In the genomic region with DNA sequence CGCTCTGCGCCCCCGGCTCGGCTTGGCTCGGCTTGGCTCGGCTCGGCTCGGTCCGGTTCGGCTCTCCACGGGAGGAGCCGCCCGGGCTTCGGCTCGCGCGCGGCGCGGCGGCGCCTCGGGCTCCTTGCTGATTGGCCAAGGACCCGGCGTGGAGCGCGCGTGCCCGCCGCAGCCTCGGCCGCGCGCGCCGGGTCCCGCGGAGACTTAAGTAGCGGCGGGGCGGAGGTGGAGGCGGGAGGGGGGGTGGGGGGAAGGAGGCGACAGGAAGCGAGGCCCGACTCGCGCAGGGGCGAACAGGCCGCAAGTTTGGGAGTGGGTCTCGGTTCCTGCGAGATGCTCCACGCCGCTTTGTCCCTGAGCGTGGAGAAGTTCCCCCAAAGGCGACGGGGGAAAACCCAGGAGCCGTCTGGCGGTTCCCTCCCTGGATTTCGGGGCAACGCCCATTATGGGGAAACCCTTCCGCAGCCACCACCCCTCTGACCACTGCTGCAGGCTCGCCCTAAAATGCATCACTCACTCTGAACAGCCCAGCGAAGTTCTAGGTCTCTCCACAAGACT, we compare ENCODE assay signal across 8 mouse cellular contexts. TPM values are rescaled to one million over a fixed set of nuclear protein-coding genes. Genes with fewer than 3 reads are reported as not detected.
A peak's percentile ranks its signal among the peaks of the same experiment; 100 is the strongest.
DNase-seq lines count a peak whose midpoint lies in the region; ATAC-seq and TF ChIP-seq lines count a peak whose summit lies in the region.

A gene (minus strand): TSS at position 133 of the 558 bp plus-strand sequence.

- H3K4me3 ChIP-seq in gastrocnemius, adult 2 months: peak within 1 kb of the TSS; percentile 95
- H3K4me3 ChIP-seq in hindbrain, embryonic 16.5 days (ENCODE audit: low read length): peak within 1 kb of the TSS; percentile 92
- peak within 1 kb of the TSS; percentile 95 for H3K4me3 ChIP-seq in megakaryocyte, embryonic 14.5 days (replicated peaks)

- no peaks in the 10 kb centered on the region for H3K27me3 ChIP-seq in hindbrain, embryonic 16.5 days (replicated peaks; ENCODE audit: control insufficient read depth, insufficient read depth, low read length)
- H3K27me3 ChIP-seq in megakaryocyte, embryonic 14.5 days (replicated peaks): no peaks in the 10 kb centered on the region

- no peak for TF ChIP-seq CTCF in gastrocnemius, adult 2 months (IDR thresholded peaks at IDR 0.05)

- no peaks in the 10 kb centered on the region for H3K9me3 ChIP-seq in hindbrain, embryonic 16.5 days (ENCODE audit: control insufficient read depth, low read length)
- H3K9me3 ChIP-seq in megakaryocyte, embryonic 14.5 days: no peaks in the 10 kb centered on the region

- H3K4me2 ChIP-seq in hindbrain, embryonic 16.5 days (ENCODE audit: low read length): peak within 1 kb of the TSS; percentile 72

- intact Hi-C loops in gastrocnemius, adult 2 months (cut with DNase I): no loop called here

- H3K36me3 ChIP-seq in hindbrain, embryonic 16.5 days (ENCODE audit: control insufficient read depth, insufficient read depth, low read length): no peaks in the 10 kb centered on the region
- peaks cover 5% of the 10 kb centered on the region for H3K36me3 ChIP-seq in megakaryocyte, embryonic 14.5 days (replicated peaks; ENCODE audit: low read length)

- peak within 1 kb of the TSS; percentile 94 for H3K9ac ChIP-seq in hindbrain, embryonic 16.5 days (ENCODE audit: low read depth, low read length)

- WGBS in hindbrain, embryonic 16.5 days: 1% methylated on average over 59 of the region's 63 CpGs

- peak; percentile 72 for ATAC-seq in common myeloid progenitor, adult 5-6 weeks (replicated peaks; ENCODE audit: low read depth, poor library complexity, severe bottlenecking)
- peak; percentile 90 for ATAC-seq in hindbrain, embryonic 16.5 days

- peak; percentile 76 for DNase-seq in adipocyte (ENCODE audit: low spot score)
- peak; percentile 93 for DNase-seq in gastrocnemius, adult 2 months
- peak; percentile 48 to 84 for DNase-seq in left cerebral cortex, adult 8-10 months (ENCODE audit: low spot score in 2 of 2)
- DNase-seq in right cerebral cortex, adult 2 months (ENCODE audit: low spot score in 2 of 2): peak; percentile 77 to 80
- peak; percentile 86 for DNase-seq in urinary bladder, postnatal 14 days (ENCODE audit: low spot score)

- peaks cover 9% of the 10 kb centered on the region for H3K4me1 ChIP-seq in hindbrain, embryonic 16.5 days (ENCODE audit: control insufficient read depth, insufficient read depth, low read depth, low read length)
- H3K4me1 ChIP-seq in megakaryocyte, embryonic 14.5 days: peaks cover 62% of the 10 kb centered on the region

- peak within 1 kb of the TSS; percentile 93 for H3K27ac ChIP-seq in gastrocnemius, adult 2 months
- peak within 1 kb of the TSS; percentile 82 for H3K27ac ChIP-seq in hindbrain, embryonic 16.5 days (ENCODE audit: low read depth, low read length)

RNA-seq across cellular contexts. Expression of the gene that starts here (rescaled TPM):
- total RNA-seq in common myeloid progenitor, adult 5-6 weeks (2017): 20.8 and 42.9 TPM in 2 replicates
- 1 to 10 TPM; 3.6 to 5.2 TPM for total RNA-seq in gastrocnemius, adult 2 months (2021)
- 68.1 and 69.3 TPM in 2 replicates for polyA plus RNA-seq in hindbrain, embryonic 16.5 days (2015; fragmentation: Nextera tagmentation; extraction: Ambion mirVana)
- total RNA-seq in left cerebral cortex, adult 8-10 months (2022): 100 to 1,000 TPM; 193 to 209 (median 196) TPM
- 17.9 and 22.8 TPM in 2 replicates for polyA plus RNA-seq in megakaryocyte, embryonic 14.5 days (2012; ENCODE audit: insufficient read depth, low replicate concordance)

Comparison
In these comparisons a context has a peak if more than half of its experiments do, and no peak if none do; other contexts are left out.
1. Peak in every context shown above with its lines: DNase-seq, ATAC-seq, H3K4me3 ChIP-seq and H3K27ac ChIP-seq.